Mouse (Mus musculus) midbrain, embryonic 11.5 days (tissue): Measurements from ENCODE around the gene Tmem150c. TPM values are rescaled to one million over a fixed set of nuclear protein-coding genes. Genes with fewer than 3 reads are reported as not detected.

Source experiments
- ATAC-seq: fragments of 200-750 bp; cut with Nextera tagmentation; 2 replicates; pipeline ENCODE4 v1.8.0; 2017; ENCODE audit warnings: moderate TSS enrichment, moderate library complexity; ENCODE audit not compliant: low FRiP score
- DNase-seq: peaks from one replicate; pipeline ENCODE4 v3.0.0; 2015; ENCODE audit warnings: low spot score; ENCODE audit errors: missing footprints
- H3K27ac ChIP-seq: fragments of 300-500 bp; sonication (generic); 2 replicates; pipeline ENCODE4 v1.5.1; 2014; ENCODE audit warnings: low read depth, low read length
- H3K27me3 ChIP-seq: fragments of 300-500 bp; sonication (generic); 2 replicates; pipeline ENCODE4 v1.6.1; 2014; ENCODE audit warnings: mild to moderate bottlenecking, low read length, moderate library complexity, mixed read lengths; ENCODE audit not compliant: control insufficient read depth, insufficient read depth
- H3K36me3 ChIP-seq: fragments of 300-500 bp; sonication (generic); 2 replicates; pipeline ENCODE4 v1.6.1; 2014; ENCODE audit warnings: mild to moderate bottlenecking, low read length, moderate library complexity, mixed read lengths; ENCODE audit not compliant: control insufficient read depth, insufficient read depth
- H3K4me1 ChIP-seq: fragments of 300-500 bp; sonication (generic); 2 replicates; pipeline ENCODE4 v1.6.1; 2014; ENCODE audit warnings: low read length; ENCODE audit not compliant: control insufficient read depth, insufficient read depth
- H3K4me2 ChIP-seq: fragments of 300-500 bp; sonication (generic); 2 replicates; pipeline ENCODE4 v1.6.1; 2014; ENCODE audit warnings: mild to moderate bottlenecking, moderate library complexity
- H3K4me3 ChIP-seq: fragments of 300-500 bp; sonication (generic); 2 replicates; pipeline ENCODE4 v1.5.1; 2014; ENCODE audit warnings: low read depth, low read length
- H3K9ac ChIP-seq: fragments of 300-500 bp; sonication (generic); 2 replicates; pipeline ENCODE4 v1.6.1; 2014; ENCODE audit warnings: low read length
- H3K9me3 ChIP-seq: fragments of 300-500 bp; sonication (generic); 2 replicates; pipeline ENCODE4 v1.6.1; 2016; ENCODE audit warnings: low read length; ENCODE audit not compliant: control insufficient read depth
- WGBS: fragments of 180-500 bp; shearing (Covaris S2); extraction: QIAGEN DNeasy Blood & Tissue Kit; methylation state at CpG from one replicate; pipeline ENCODE4 v1.1.7; 2014; 5-methylcytosine and 5-hydroxymethylcytosine counted together
- polyA plus RNA-seq: library from polyadenylated mRNA; unstranded; fragments of >200 nt; fragmentation: Nextera tagmentation; extraction: Ambion mirVana; gene quantifications from 2 replicates; pipeline ENCODE4 v1.2.1, GENCODE M21; 2014

Tmem150c gene
- polyA plus RNA-seq, 1 experiment from 2014 or later: 3.0 TPM

GRCm38 (mm10) chr5:100057461-100058209, 102.0 kb downstream of the Tmem150c start:
- H3K27me3 ChIP-seq: no peaks in the 10 kb centered on the region
- H3K36me3 ChIP-seq: peaks cover 9% of the 10 kb centered on the region; the same call in 1 of the 2 replicates
- WGBS: 90% methylated on average over 14 of the region's 15 CpGs
- H3K4me2 ChIP-seq: no peak overlapping the region
- no peak overlapping the region for H3K27ac ChIP-seq
- no peaks in the 10 kb centered on the region for H3K9me3 ChIP-seq
- H3K9ac ChIP-seq: no peak overlapping the region
- no peak; the same call in 1 of the 2 replicates for ATAC-seq
- H3K4me1 ChIP-seq: no peaks in the 10 kb centered on the region
- H3K4me3 ChIP-seq: no peak overlapping the region
- no peak for DNase-seq

DNA sequence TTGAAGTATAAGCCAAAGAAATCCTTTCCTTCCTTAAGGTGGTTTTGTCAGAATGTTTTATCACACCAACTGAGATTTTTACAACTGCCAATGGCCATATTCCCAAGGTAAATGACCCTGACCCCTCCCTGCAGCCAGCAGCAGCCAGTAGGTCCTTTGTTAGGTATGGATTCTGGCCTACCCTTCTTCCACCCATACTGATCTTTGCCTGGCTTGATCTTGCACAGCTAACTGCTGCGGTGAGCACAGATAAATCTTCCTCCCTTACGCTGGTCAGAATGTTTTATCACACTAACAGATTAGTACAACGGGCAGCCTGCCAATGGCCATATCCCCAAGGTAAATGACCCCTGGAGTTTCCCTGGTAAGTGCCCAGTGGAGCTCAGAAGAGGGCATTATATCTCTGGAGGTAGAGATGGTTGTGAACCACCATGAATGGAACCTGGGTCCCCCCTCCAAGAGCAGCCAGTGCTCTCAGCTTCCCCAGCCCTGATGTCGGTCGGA, 103.7 kb downstream of the Tmem150c start:
- Histone ChIP-seq H3K9ac (no peak overlapping the region), H3K9me3 (no peaks in the 10 kb centered on the region), H3K27me3 (no peaks in the 10 kb centered on the region), H3K36me3 (peaks cover under 1% of the 10 kb centered on the region; the same call in 1 of the 2 replicates), H3K4me1 (no peaks in the 10 kb centered on the region), H3K4me2 (no peak overlapping the region), H3K27ac (no peak overlapping the region), H3K4me3 (no peak overlapping the region)
- 95% methylated on average over 5 of the region's 5 CpGs for WGBS
- ATAC-seq (no peak), DNase-seq (no peak)

DNA sequence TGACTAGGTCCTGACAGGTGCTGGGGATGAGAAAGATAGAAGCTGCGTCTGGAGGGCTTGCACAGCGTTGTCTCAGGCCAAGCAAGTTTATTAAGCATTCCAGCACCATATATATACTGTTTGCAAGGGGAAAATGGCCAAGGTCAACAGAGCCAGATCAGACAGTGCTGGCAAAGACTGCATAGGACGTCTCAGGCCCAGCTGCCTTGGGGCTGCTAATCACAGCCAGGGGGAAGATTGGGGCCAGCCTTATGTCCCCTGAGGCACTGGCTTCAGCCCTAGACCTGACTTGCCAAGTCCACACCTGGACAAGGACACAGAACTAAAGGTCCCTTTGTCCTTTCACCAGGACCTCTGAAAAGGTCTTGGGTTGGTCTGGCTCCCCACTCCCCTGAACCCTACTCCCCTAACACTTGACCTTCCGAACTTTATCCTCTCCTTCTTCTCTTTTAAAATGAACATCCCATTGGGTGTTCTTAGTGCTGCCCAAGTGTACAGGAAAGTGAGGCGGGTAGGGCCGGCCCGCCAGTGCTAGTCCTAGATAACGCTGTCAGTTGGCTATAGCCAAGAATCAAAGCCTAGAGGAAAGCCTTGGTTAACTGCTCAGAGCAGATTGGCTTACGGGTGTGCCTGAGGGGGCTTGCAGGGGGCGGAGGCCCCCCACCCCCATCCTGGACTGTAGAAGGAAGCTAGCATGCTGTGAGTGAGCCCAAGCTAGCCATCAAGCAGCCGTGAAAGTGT, 104.6 kb downstream of the Tmem150c start:
- Histone ChIP-seq H3K4me1 (no peaks in the 10 kb centered on the region), H3K27me3 (no peaks in the 10 kb centered on the region), H3K4me3 (no peak overlapping the region), H3K9ac (no peak overlapping the region), H3K27ac (no peak overlapping the region), H3K36me3 (no peaks in the 10 kb centered on the region), H3K4me2 (no peak overlapping the region), H3K9me3 (no peaks in the 10 kb centered on the region)
- no peak for ATAC-seq
- WGBS: 87% methylated on average over 11 of the region's 11 CpGs
- no peak for DNase-seq

GRCm38 (mm10) chr5:100052728-100053127, 106.9 kb downstream of the Tmem150c start:
- DNase-seq: no peak
- H3K4me2 ChIP-seq: no peak overlapping the region
- 85% methylated on average over 7 of the region's 7 CpGs for WGBS
- H3K36me3 ChIP-seq: no peaks in the 10 kb centered on the region
- ATAC-seq: no peak
- H3K9ac ChIP-seq: no peak overlapping the region
- H3K4me3 ChIP-seq: no peak overlapping the region
- no peaks in the 10 kb centered on the region for H3K27me3 ChIP-seq
- no peak overlapping the region for H3K27ac ChIP-seq
- no peaks in the 10 kb centered on the region for H3K9me3 ChIP-seq
- peaks cover 12% of the 10 kb centered on the region for H3K4me1 ChIP-seq

DNA sequence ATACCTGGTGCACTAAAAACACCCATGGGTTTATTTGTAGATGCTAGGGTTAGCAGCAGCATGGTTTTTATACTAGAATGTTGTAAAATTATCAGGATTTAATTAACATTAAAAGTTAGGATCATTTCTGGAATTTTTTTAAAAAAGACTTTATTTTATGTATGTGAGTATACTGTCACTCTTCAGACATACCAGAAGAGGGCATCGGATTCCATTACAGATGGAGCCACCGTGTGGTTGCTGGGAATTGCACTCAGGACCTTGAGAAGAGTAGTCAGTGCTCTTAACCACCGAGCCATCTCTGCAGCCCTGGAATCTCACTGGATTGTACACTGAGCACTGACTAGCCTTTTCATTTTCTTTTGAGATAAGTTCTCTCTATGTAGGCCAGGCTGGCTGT, 109.7 kb downstream of the Tmem150c start:
- H3K4me1 ChIP-seq: peaks cover 26% of the 10 kb centered on the region
- no peaks in the 10 kb centered on the region for H3K27me3 ChIP-seq
- H3K4me3 ChIP-seq: no peak overlapping the region
- DNase-seq: no peak
- no peak overlapping the region for H3K27ac ChIP-seq
- 92% methylated on average over 3 of the region's 3 CpGs for WGBS
- no peaks in the 10 kb centered on the region for H3K9me3 ChIP-seq
- no peaks in the 10 kb centered on the region for H3K36me3 ChIP-seq
- H3K4me2 ChIP-seq: no peak overlapping the region
- no peak overlapping the region for H3K9ac ChIP-seq
- no peak for ATAC-seq

DNA sequence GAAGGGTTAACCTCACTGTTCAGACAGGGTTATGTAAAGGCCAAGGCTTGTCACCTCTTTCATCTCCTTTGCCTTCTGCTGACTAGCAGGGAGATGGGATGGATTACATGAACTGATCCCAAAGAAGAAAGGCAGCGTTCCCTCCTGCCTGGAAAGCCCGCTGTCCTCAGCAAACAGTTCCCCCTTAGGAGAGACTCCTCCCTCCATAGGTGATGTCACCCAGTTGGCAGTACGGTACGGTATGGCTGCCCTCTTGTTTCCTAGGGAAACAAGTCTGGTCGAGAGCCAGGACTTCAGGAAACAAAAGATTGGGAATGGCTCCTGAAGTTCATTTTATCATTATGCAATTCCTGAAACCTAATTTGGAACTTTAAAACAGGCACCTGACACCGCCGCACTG, 111.7 kb downstream of the Tmem150c start:
- H3K9me3 ChIP-seq: no peaks in the 10 kb centered on the region
- H3K4me1 ChIP-seq: peaks cover 26% of the 10 kb centered on the region
- no peak for ATAC-seq
- no peak for DNase-seq
- no peak overlapping the region for H3K4me2 ChIP-seq
- no peak overlapping the region for H3K9ac ChIP-seq
- H3K27me3 ChIP-seq: no peaks in the 10 kb centered on the region
- H3K36me3 ChIP-seq: no peaks in the 10 kb centered on the region
- no peak overlapping the region for H3K4me3 ChIP-seq
- 44% methylated on average over 7 of the region's 7 CpGs for WGBS
- no peak overlapping the region for H3K27ac ChIP-seq

DNA sequence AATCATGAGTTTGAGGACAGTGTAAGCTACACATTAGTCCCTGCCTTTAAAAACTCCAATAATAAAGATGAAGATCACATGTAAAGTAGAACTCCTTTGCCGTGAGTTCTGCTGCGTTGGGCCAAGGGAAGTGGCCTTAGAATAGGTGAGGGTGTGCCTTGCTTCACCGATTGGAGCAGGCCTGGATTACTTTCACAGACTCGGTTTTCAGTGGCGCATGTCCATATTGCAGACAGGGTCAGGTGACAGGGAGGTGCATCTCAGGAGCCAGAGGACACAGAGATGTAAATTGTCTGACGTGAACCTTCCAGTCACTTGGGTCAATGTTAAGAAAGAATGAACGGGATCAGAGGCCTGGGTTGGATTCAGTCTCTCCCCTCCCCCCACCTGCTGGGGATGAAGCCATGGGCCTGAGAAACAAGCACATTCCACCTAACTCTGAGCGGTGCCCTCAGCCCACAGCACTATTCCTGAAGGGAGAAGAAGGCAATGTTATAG, 112.4 kb downstream of the Tmem150c start:
- Histone ChIP-seq H3K9me3 (no peaks in the 10 kb centered on the region), H3K4me1 (peaks cover 26% of the 10 kb centered on the region), H3K36me3 (no peaks in the 10 kb centered on the region; the same call in 1 of the 2 replicates), H3K27me3 (no peaks in the 10 kb centered on the region), H3K4me3 (no peak overlapping the region), H3K27ac (no peak overlapping the region), H3K9ac (0 out of 2 replicates have a peak overlapping the region, but pooled peaks have one; percentile 9), H3K4me2 (no peak overlapping the region)
- ATAC-seq (no peak), DNase-seq (peak; percentile 79)
- 46% methylated on average over 8 of the region's 8 CpGs for WGBS

- Histone ChIP-seq H3K4me1 (peaks cover 28% of the 10 kb centered on the region), H3K4me3 (no peak overlapping the region), H3K36me3 (no peaks in the 10 kb centered on the region; the same call in 1 of the 2 replicates), H3K27ac (no peak overlapping the region), H3K9ac (no peak overlapping the region), H3K4me2 (no peak overlapping the region), H3K27me3 (no peaks in the 10 kb centered on the region), H3K9me3 (no peaks in the 10 kb centered on the region)
- 74% methylated on average over 3 of the region's 3 CpGs for WGBS
- peak; percentile 80 for DNase-seq
- ATAC-seq: no peak
These were observed 113.5 kb downstream of the Tmem150c start for GRCm38 (mm10) chr5:100046096-100046495.

DNA sequence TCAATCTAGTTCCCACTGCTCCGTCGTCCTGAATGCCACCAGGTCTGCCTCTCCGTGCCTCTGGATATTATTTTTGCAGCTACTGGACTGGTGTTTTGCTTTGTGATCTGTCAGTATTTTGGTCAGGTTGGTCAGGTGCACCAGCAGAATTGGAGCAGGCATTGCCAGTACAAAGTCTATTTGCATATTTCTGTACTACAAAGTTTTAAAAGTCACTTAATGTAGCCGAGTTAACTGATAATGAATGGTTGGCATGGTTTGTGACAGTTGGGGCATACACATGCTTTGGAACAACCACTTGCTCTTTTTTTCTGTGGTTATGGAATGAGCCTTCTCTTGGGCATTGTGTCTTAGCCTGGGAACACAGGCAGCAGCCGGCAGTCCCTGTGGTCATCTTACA, 115.0 kb downstream of the Tmem150c start:
- DNase-seq: peak; percentile 71
- H3K9ac ChIP-seq: no peak overlapping the region
- no peak overlapping the region for H3K4me3 ChIP-seq
- H3K9me3 ChIP-seq: no peaks in the 10 kb centered on the region
- H3K27me3 ChIP-seq: no peaks in the 10 kb centered on the region
- no peak overlapping the region for H3K4me2 ChIP-seq
- peaks cover 33% of the 10 kb centered on the region for H3K4me1 ChIP-seq
- no peak overlapping the region for H3K27ac ChIP-seq
- no peak for ATAC-seq
- WGBS: 83% methylated on average over 5 of the region's 5 CpGs
- no peaks in the 10 kb centered on the region; the same call in 1 of the 2 replicates for H3K36me3 ChIP-seq
